Mouse (Mus musculus) cerebellum, postnatal 10 days (tissue): ENCODE results near the gene Iqcf3.
"Not testable (repeated sequence)": the region's sequence is repeated elsewhere in the genome, so short reads cannot be mapped to it uniquely, and the experiment has no call there.

Experiments used
- DNase-seq, 2 experiments: peaks; one replicate each; pipeline ENCODE4 v3.0.0; 2021; ENCODE audit warnings: mixed read lengths in 2 of 2

The Iqcf3 gene

DNA sequence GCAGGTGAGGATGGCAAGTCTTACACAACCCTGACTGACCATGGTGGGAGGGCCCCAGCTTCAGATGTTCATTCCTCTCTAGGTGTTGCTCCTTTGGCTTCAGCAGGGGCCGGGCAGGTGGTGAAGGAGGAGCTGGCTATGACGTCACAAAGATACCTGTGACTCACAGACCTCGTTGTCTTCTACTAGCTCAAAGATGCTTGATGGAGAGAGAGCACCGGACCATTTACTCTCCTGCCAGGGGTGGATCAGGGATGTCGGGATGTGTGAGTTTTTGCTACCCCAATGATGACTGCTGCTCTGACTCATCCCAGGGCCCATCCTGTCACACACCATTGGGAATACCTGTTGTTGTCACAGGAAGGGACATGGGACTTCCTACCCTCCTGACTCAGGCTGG, at the start of gene Iqcf3:
TSS of gene Iqcf3 (minus strand) at position 101 of the 400 bp plus-strand sequence.
- no peak for DNase-seq

- DNase-seq: no peak
Observed at GRCm38 (mm10) chr9:106610727-106611126, 49.3 kb upstream of the Iqcf3 start.

GRCm38 (mm10) chr9:106600546-106600945, 39.1 kb upstream of the Iqcf3 start:
- peak; percentile 80 to 84 for DNase-seq

- peak in 1 of 2 experiments; percentile 25 for DNase-seq
Observed at GRCm38 (mm10) chr9:106598466-106598865, 37.0 kb upstream of the Iqcf3 start.

- no peak for DNase-seq
Observed at GRCm38 (mm10) chr9:106595836-106596235, 34.4 kb upstream of the Iqcf3 start.

DNA sequence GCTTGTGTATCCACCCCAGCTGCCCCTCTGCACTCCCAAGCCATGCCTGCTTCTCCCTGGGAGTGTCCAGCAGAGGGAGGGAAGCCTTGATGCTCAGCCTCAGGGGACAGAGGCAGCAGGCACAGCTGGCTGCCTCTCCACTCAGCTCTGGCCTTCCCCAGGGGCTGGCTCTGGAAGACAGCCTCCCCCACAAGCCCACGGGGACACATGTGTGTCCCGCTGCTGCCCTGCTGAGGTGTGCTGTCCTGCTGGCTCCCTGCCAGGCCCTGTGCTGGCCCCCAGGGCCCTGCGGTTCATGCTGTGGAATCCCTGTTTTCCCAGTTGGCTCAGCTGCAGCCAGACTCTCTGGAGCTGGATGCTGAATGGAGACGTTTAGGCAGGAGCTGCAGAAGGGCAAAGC, 34.0 kb upstream of the Iqcf3 start:
- not testable (repeated sequence) for DNase-seq

DNA sequence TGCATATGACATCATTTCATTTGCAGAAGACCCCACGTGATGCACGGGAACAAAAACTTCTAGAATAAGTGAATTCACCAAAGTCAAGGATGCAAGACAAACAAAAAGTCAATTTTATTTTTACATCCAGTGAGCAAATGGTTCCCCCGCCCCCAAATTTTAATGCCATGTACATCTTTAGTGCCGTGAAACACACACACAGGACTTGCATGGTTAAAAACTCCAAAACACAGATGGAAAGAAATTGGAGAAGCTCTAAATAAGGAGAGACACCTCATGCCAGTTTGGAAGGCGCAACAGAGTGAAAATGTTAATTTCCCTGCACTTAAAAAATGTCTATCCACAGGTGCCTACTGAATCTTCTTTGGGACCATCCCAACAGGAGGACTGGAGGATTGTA, 30.7 kb upstream of the Iqcf3 start:
- DNase-seq: no peak

GRCm38 (mm10) chr9:106582552-106582951, 21.1 kb upstream of the Iqcf3 start:
- no peak for DNase-seq

DNA sequence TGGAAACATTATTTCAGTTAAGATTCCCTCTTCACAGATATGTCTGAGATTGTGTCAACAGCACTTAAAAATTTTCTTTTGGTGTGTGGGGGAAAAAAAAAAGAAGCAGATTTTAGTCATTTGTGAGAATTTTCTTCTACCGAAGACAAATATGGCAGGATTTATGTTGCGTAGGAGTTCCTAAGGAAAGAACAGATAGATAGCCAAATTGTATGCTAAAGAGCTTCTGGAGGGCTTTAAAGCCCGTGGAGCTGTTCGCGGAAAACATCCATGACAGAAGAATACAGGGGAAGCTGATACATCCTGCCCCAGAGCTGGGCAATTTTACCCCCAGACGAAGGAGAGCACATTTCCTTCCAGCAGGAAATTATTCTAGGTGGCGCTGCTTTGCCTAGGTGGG, 18.6 kb upstream of the Iqcf3 start:
- no peak for DNase-seq

GRCm38 (mm10) chr9:106576112-106576511, 14.7 kb upstream of the Iqcf3 start:
- DNase-seq: no peak

DNA sequence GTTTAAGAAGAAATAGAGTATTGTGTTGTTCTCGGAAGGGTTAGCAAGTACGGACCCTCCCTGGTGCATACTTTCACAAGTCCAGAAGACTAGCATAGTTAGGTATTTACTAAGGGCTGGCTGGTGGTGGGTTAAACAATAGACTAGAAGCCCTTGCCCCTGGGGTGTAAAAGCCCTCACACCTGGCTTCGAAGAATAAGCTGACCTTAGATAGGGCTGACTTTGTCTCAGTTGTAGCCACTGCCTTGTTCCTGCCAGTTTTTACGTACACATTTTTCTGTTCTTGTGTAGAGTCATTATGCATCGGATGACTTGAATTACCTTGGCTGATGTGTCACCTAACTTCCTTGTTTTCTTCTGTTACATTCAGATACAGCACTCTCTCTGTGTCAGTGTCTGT, 11.9 kb upstream of the Iqcf3 start:
- no peak for DNase-seq

DNA sequence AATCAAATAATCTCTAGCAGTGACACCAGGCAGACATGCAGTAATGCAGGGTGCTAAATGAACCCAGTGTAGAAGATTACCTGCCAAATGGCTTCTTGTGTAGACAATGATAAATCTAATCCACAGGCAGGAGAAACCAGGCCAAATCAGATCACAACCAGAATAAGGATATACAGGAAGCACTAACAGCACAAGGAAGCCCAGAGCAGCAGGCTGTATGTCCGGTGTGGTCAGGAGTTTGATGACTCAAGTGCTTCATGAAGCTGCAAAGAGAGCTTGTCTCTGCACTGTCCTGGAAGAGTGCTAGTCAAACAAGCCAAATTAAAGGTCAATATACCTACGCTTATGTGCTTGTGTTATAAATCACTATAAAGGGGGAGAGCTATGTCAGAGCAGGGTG, 10.8 kb upstream of the Iqcf3 start:
- no peak for DNase-seq

DNA sequence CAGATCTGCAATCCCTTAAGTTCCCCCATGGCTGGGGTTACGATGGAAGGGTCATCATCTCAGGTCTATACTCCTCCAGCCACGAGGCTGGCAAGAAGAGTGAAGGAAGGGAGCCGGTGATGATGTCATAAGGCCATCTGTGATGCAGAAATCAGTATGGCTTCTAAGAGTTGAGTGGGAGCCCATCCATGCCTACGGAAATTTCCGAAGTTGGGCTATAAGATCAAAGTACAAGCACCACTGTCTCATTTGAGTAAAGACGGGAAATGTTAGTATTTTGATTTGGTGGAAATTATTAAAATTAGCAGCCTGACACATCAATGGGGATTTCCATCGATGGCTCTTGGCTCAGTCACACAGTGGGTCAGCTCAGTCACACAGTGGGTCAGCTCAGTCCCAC, 9.5 kb upstream of the Iqcf3 start, which contains the start of gene Iqcf4:
TSS of gene Iqcf4 (minus strand) at position 101 of the 400 bp plus-strand sequence.
- DNase-seq: no peak

- DNase-seq: no peak
Observed at GRCm38 (mm10) chr9:106566437-106566836, 5.0 kb upstream of the Iqcf3 start.

GRCm38 (mm10) chr9:106564025-106564424, 2.6 kb upstream of the Iqcf3 start:
- DNase-seq: no peak

- peak in 1 of 2 experiments; percentile 6 for DNase-seq
Observed at GRCm38 (mm10) chr9:106562291-106562690, 860 bp upstream of the Iqcf3 start.

DNA sequence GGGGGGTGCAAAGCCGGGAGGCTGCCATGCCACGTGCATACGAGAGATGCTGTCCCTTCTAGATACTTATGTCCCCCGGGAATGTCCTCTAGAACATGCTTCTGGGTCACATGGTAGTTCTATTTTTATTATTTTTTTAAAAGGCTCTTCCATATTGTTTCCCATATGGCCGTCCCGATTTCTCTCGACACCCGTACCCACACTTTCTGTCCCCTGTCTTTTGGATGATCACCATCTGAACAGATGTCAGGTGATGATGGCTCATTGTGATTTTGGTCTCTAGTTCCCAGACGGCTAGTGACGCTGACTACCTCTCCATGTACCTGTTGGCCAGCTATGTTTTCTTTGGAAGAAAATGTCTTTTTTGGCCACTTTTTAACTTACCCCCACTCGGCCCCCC, 26.5 kb downstream of the Iqcf3 start:
- no peak for DNase-seq

DNA sequence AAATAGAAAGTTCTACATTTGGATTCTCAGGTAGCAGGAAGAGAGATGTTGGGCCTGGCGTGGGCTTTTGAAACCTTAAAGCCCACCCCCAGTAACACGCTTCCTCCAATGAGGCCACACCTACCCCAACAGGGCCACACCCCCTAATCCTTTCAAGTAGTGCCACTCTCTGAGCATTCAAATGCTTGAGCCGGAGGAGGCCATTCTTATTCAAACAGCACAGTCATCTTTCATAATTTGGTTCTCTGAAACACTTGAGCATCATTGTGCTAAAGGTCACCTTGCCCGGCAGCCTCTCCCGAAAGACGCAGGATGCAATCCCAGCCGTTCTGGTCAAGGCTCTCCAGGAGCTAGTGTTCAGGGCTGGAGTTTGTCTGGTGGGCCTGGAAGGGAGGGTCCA, 27.1 kb downstream of the Iqcf3 start:
- DNase-seq: no peak

DNA sequence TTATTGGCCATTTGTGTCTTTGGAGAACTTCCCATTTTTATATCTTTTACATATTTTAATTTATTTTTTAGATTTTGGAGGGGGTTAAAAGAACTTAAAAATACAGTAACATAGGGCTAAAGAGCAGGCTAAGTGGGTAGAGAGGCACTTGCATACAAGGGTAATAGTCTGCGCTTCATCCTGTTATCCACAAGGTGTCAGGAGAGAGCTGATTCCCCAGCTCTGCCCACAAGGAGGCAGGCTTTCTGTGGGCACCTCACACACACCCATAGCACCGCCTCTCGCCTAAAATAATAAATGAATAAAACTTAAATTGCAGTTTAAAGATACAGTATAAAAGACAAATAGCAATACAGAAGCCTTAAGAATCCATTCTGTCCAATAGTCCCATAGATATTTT, 29.6 kb downstream of the Iqcf3 start:
- DNase-seq: peak; percentile 31 to 38

GRCm38 (mm10) chr9:106519909-106520308, 41.5 kb downstream of the Iqcf3 start:
- no peak for DNase-seq

DNA sequence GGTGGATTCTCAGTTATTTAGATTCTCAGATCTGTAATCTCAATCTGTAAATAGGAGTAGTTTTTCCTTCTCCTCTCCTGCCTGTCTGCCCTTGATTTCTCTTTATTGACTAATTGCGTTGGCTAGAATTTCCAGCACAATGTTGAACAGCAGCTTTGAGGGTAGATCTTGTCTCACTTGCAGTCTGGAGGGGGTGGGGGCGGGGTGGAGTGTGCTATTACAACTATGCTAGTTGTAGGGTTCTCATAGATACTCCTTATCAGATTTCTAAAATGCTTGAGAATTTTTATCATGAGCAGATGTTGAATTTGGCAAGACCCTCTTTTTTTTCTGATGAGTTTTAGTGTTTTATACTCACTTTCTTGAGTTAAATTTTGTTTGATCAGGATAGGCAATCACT, 42.0 kb downstream of the Iqcf3 start:
- no peak for DNase-seq

DNA sequence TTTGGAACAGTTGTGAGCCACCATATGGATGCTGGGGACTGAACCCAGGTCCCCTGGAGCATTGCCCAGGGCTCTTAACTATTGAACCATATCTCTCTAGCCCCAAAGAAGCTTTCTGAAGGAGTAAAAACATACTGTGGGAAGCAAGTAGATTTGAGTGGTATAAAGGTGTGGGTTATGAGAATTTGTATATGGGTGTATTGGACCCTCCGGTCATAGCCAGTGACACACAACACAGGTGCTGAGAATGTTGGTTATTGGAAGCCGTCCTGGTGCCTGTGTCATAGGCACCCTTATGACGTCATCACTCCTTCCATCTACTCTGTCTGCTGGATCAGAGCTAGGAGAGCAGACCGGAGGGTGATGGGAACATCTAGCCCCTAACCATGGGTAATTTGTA, 47.2 kb downstream of the Iqcf3 start, which contains the start of gene Iqcf5:
TSS of gene Iqcf5 (plus strand) at position 301 of the 400 bp plus-strand sequence.
- no peak for DNase-seq

DNA sequence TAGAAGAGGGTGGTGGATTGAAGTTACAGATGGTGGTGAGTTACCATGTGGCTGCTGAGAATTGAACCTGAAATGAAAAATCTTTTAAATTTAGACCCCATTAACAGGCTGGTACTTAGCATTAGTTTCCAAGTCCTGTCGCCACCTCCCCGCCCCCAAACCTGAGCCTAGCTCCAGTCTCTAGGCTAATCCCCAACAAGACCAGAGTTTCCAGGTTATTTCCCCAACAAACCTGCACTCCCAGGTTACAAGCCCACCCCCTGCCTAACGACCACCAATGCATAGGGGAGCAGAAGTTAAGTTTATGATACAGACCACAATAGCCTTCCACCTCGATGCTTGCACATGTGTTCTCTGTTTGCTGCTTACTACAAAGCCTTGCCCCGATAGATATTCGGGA, 47.9 kb downstream of the Iqcf3 start:
- DNase-seq: no peak

- DNase-seq: no peak
Observed at GRCm38 (mm10) chr9:106512729-106513450, 48.5 kb downstream of the Iqcf3 start.

GRCm38 (mm10) chr9:106509356-106509755, 52.1 kb downstream of the Iqcf3 start:
- no peak for DNase-seq
